8 mouse cellular contexts compared by ENCODE assay signal in the genomic region with DNA sequence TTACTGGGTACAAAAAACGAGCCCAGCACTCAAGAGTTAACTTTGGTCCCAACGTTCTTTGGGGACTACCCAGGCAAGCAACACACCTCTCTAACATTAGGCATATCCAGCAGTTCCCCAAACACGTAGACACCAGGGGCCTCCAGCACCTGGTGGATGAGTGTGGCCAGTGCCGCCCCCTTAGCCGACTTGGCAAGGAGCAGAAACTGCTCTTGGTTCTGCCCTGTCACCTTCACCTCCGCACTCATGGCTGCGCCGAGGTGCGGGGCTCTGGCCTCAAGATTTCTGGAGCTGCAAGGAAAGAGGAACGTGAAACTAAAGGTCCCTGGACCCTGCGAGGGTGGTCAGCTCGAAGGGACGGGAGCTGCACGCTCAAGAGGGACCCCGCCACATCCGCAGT. TPM values are rescaled to one million over a fixed set of nuclear protein-coding genes. Genes with fewer than 3 reads are reported as not detected.
DNase-seq lines count a peak whose midpoint lies in the region; ATAC-seq and TF ChIP-seq lines count a peak whose summit lies in the region.

No protein-coding gene starts in this region.

- peak overlapping the region; percentile 85; the same call in 1 of the 2 replicates for H3K27ac ChIP-seq in cerebellum, adult 2 months (ENCODE audit: insufficient read depth, low read length)
- H3K27ac ChIP-seq in limb, embryonic 15.5 days, result peak overlapping the region; percentile 93
- H3K27ac ChIP-seq in neural tube, embryonic 15.5 days (replicated peaks), result peak overlapping the region; percentile 92

- no peaks in the 10 kb centered on the region for H3K27me3 ChIP-seq in cerebellum, adult 2 months (ENCODE audit: control insufficient read depth, insufficient read depth, low read length)
- H3K27me3 ChIP-seq in limb, embryonic 15.5 days, result no peaks in the 10 kb centered on the region
- H3K27me3 ChIP-seq in neural tube, embryonic 15.5 days (replicated peaks), result no peaks in the 10 kb centered on the region

- no peak for TF ChIP-seq CTCF in cerebellum, adult 2 months (IDR thresholded peaks at IDR 0.05; ENCODE audit: borderline replicate concordance, insufficient read depth, low read depth, low read length)

- DNase-seq in cerebellum, adult 2 months, result no peak
- DNase-seq in cerebellum, adult 8-10 months, result no peak
- DNase-seq in thymus, postnatal 0 days (ENCODE audit: low spot score), result peak; percentile 4
- no peak for DNase-seq in thymus, postnatal 14 days
- no peak for DNase-seq in layer of hippocampus, postnatal 36 days
- no peak for DNase-seq in cerebellum, adult 11 months

- H3K9me3 ChIP-seq in limb, embryonic 15.5 days, result no peaks in the 10 kb centered on the region
- H3K9me3 ChIP-seq in neural tube, embryonic 15.5 days (replicated peaks), result no peaks in the 10 kb centered on the region

- 29% methylated on average over 16 of the region's 16 CpGs for WGBS in cerebellum, adult 2 months
- 24% methylated on average over 16 of the region's 16 CpGs for WGBS in limb, embryonic 15.5 days
- WGBS in neural tube, embryonic 15.5 days, result 38% methylated on average over 16 of the region's 16 CpGs

- no peak for TF ChIP-seq POLR2A in cerebellum, adult 2 months (IDR thresholded peaks at IDR 0.05; ENCODE audit: borderline replicate concordance, insufficient read depth, low read length)

- peak overlapping the region; percentile 92 for H3K4me2 ChIP-seq in limb, embryonic 15.5 days
- peak overlapping the region; percentile 98 for H3K4me2 ChIP-seq in neural tube, embryonic 15.5 days

- peak; percentile 42; the same call in 1 of the 2 replicates for ATAC-seq in limb, embryonic 15.5 days (ENCODE audit: insufficient number of reproducible peaks, low FRiP score, low TSS enrichment, low read depth)
- peak; percentile 26 for ATAC-seq in neural tube, embryonic 15.5 days (ENCODE audit: low FRiP score)

- peaks cover 27% of the 10 kb centered on the region for H3K36me3 ChIP-seq in limb, embryonic 15.5 days
- peaks cover 23% of the 10 kb centered on the region for H3K36me3 ChIP-seq in neural tube, embryonic 15.5 days

- H3K4me3 ChIP-seq in cerebellum, adult 2 months (replicated peaks; ENCODE audit: insufficient read depth, low read depth, low read length), result peak overlapping the region; percentile 84
- peak overlapping the region; percentile 62 for H3K4me3 ChIP-seq in limb, embryonic 15.5 days
- H3K4me3 ChIP-seq in neural tube, embryonic 15.5 days (replicated peaks), result peak overlapping the region; percentile 80

- H3K4me1 ChIP-seq in cerebellum, adult 2 months (ENCODE audit: control insufficient read depth, insufficient read depth, low read length), result peaks cover 5% of the 10 kb centered on the region
- H3K4me1 ChIP-seq in limb, embryonic 15.5 days, result peaks cover 17% of the 10 kb centered on the region; the same call in 1 of the 2 replicates
- H3K4me1 ChIP-seq in neural tube, embryonic 15.5 days, result peaks cover 22% of the 10 kb centered on the region

- H3K9ac ChIP-seq in limb, embryonic 15.5 days, result peak overlapping the region; percentile 77
- peak overlapping the region; percentile 95 for H3K9ac ChIP-seq in neural tube, embryonic 15.5 days (replicated peaks)

RNA-seq across cellular contexts. Expression of a gene that starts 0.7 kb away (rescaled TPM):
- polyA plus RNA-seq in cerebellum, adult 2 months (2012; rRNA removed), result 276 and 289 TPM in 2 replicates
- 86.0 and 95.5 TPM in 2 replicates for polyA plus RNA-seq in thymus, postnatal 0 days (2015; fragmentation: Nextera tagmentation; extraction: Ambion mirVana)
- polyA plus RNA-seq in limb, embryonic 15.5 days (2015; fragmentation: Nextera tagmentation; extraction: Ambion mirVana), result 146 and 160 TPM in 2 replicates
- polyA plus RNA-seq in neural tube, embryonic 15.5 days (2015; fragmentation: Nextera tagmentation; extraction: Ambion mirVana), result 95.4 and 112 TPM in 2 replicates
- 100 to 1,000 TPM; 149 TPM for total RNA-seq in layer of hippocampus, postnatal 36 days (2021)

RNA-seq across cellular contexts. Expression of a gene that starts 31.9 kb away (rescaled TPM):
- polyA plus RNA-seq in cerebellum, adult 2 months (2012; rRNA removed), result 104 and 109 TPM in 2 replicates
- polyA plus RNA-seq in thymus, postnatal 0 days (2015; fragmentation: Nextera tagmentation; extraction: Ambion mirVana), result 0.50 and 0.55 TPM in 2 replicates
- 20.8 and 21.3 TPM in 2 replicates for polyA plus RNA-seq in limb, embryonic 15.5 days (2015; fragmentation: Nextera tagmentation; extraction: Ambion mirVana)
- polyA plus RNA-seq in neural tube, embryonic 15.5 days (2015; fragmentation: Nextera tagmentation; extraction: Ambion mirVana), result 59.4 and 72.4 TPM in 2 replicates
- total RNA-seq in layer of hippocampus, postnatal 36 days (2021), result 100 to 1,000 TPM; 163 to 173 TPM

RNA-seq across cellular contexts. Expression of a gene that starts 33.5 kb away (rescaled TPM):
- 669 and 677 TPM in 2 replicates for polyA plus RNA-seq in cerebellum, adult 2 months (2012; rRNA removed)
- polyA plus RNA-seq in thymus, postnatal 0 days (2015; fragmentation: Nextera tagmentation; extraction: Ambion mirVana), result 267 and 277 TPM in 2 replicates
- 352 and 365 TPM in 2 replicates for polyA plus RNA-seq in limb, embryonic 15.5 days (2015; fragmentation: Nextera tagmentation; extraction: Ambion mirVana)
- polyA plus RNA-seq in neural tube, embryonic 15.5 days (2015; fragmentation: Nextera tagmentation; extraction: Ambion mirVana), result 543 and 603 TPM in 2 replicates
- 100 to 1,000 TPM; 630 to 652 TPM for total RNA-seq in layer of hippocampus, postnatal 36 days (2021)

RNA-seq across cellular contexts. Expression of a gene that starts 44.3 kb away (rescaled TPM):
- polyA plus RNA-seq in cerebellum, adult 2 months (2012; rRNA removed), result 57.3 and 64.8 TPM in 2 replicates
- polyA plus RNA-seq in thymus, postnatal 0 days (2015; fragmentation: Nextera tagmentation; extraction: Ambion mirVana), result 8.8 and 9.5 TPM in 2 replicates
- 16.9 and 17.9 TPM in 2 replicates for polyA plus RNA-seq in limb, embryonic 15.5 days (2015; fragmentation: Nextera tagmentation; extraction: Ambion mirVana)
- polyA plus RNA-seq in neural tube, embryonic 15.5 days (2015; fragmentation: Nextera tagmentation; extraction: Ambion mirVana), result 18.5 and 19.5 TPM in 2 replicates
- 10 to 100 TPM; 43.9 to 48.9 TPM for total RNA-seq in layer of hippocampus, postnatal 36 days (2021)

RNA-seq across cellular contexts. Expression of a gene that starts 44.7 kb away (rescaled TPM):
- polyA plus RNA-seq in cerebellum, adult 2 months (2012; rRNA removed), result 958 and 983 TPM in 2 replicates
- 204 and 256 TPM in 2 replicates for polyA plus RNA-seq in thymus, postnatal 0 days (2015; fragmentation: Nextera tagmentation; extraction: Ambion mirVana)
- polyA plus RNA-seq in limb, embryonic 15.5 days (2015; fragmentation: Nextera tagmentation; extraction: Ambion mirVana), result 241 and 331 TPM in 2 replicates
- 637 and 745 TPM in 2 replicates for polyA plus RNA-seq in neural tube, embryonic 15.5 days (2015; fragmentation: Nextera tagmentation; extraction: Ambion mirVana)
- 1,000 to 10,000 TPM; 1,023 to 1,087 TPM for total RNA-seq in layer of hippocampus, postnatal 36 days (2021)

Comparison
In these comparisons a context has a peak if more than half of its experiments do, and no peak if none do; other contexts are left out.
1. RNA of a gene that starts 31.9 kb away (polyA plus RNA-seq): 104 to 109 TPM in cerebellum, adult 2 months, 59.4 to 72.4 TPM in neural tube, embryonic 15.5 days and 20.8 to 21.3 TPM in limb, embryonic 15.5 days; 0.50 to 0.55 TPM in thymus, postnatal 0 days; every median in the first group is over 10 times any median in the second.
2. Peak in every context shown above with its lines, with median percentiles within 50 percentile points of each other: H3K27ac ChIP-seq and H3K4me3 ChIP-seq.